Mouse (Mus musculus) midbrain, embryonic 11.5 days (tissue): Measurements from ENCODE around the gene Adat1. TPM values are rescaled to one million over a fixed set of nuclear protein-coding genes. Genes with fewer than 3 reads are reported as not detected.

Source experiments
- ATAC-seq: fragments of 200-750 bp; cut with Nextera tagmentation; 2 replicates; pipeline ENCODE4 v1.8.0; 2017; ENCODE audit warnings: moderate TSS enrichment, moderate library complexity; ENCODE audit not compliant: low FRiP score
- DNase-seq: peaks from one replicate; pipeline ENCODE4 v3.0.0; 2015; ENCODE audit warnings: low spot score; ENCODE audit errors: missing footprints
- H3K27ac ChIP-seq: fragments of 300-500 bp; sonication (generic); 2 replicates; pipeline ENCODE4 v1.5.1; 2014; ENCODE audit warnings: low read depth, low read length
- H3K27me3 ChIP-seq: fragments of 300-500 bp; sonication (generic); 2 replicates; pipeline ENCODE4 v1.6.1; 2014; ENCODE audit warnings: mild to moderate bottlenecking, low read length, moderate library complexity, mixed read lengths; ENCODE audit not compliant: control insufficient read depth, insufficient read depth
- H3K36me3 ChIP-seq: fragments of 300-500 bp; sonication (generic); 2 replicates; pipeline ENCODE4 v1.6.1; 2014; ENCODE audit warnings: mild to moderate bottlenecking, low read length, moderate library complexity, mixed read lengths; ENCODE audit not compliant: control insufficient read depth, insufficient read depth
- H3K4me1 ChIP-seq: fragments of 300-500 bp; sonication (generic); 2 replicates; pipeline ENCODE4 v1.6.1; 2014; ENCODE audit warnings: low read length; ENCODE audit not compliant: control insufficient read depth, insufficient read depth
- H3K4me2 ChIP-seq: fragments of 300-500 bp; sonication (generic); 2 replicates; pipeline ENCODE4 v1.6.1; 2014; ENCODE audit warnings: mild to moderate bottlenecking, moderate library complexity
- H3K4me3 ChIP-seq: fragments of 300-500 bp; sonication (generic); 2 replicates; pipeline ENCODE4 v1.5.1; 2014; ENCODE audit warnings: low read depth, low read length
- H3K9ac ChIP-seq: fragments of 300-500 bp; sonication (generic); 2 replicates; pipeline ENCODE4 v1.6.1; 2014; ENCODE audit warnings: low read length
- H3K9me3 ChIP-seq: fragments of 300-500 bp; sonication (generic); 2 replicates; pipeline ENCODE4 v1.6.1; 2016; ENCODE audit warnings: low read length; ENCODE audit not compliant: control insufficient read depth
- WGBS: fragments of 180-500 bp; shearing (Covaris S2); extraction: QIAGEN DNeasy Blood & Tissue Kit; methylation state at CpG from one replicate; pipeline ENCODE4 v1.1.7; 2014; 5-methylcytosine and 5-hydroxymethylcytosine counted together
- polyA plus RNA-seq: library from polyadenylated mRNA; unstranded; fragments of >200 nt; fragmentation: Nextera tagmentation; extraction: Ambion mirVana; gene quantifications from 2 replicates; pipeline ENCODE4 v1.2.1, GENCODE M21; 2014

Gene Adat1
- polyA plus RNA-seq, 1 experiment from 2014 or later = 9.1 TPM

DNA sequence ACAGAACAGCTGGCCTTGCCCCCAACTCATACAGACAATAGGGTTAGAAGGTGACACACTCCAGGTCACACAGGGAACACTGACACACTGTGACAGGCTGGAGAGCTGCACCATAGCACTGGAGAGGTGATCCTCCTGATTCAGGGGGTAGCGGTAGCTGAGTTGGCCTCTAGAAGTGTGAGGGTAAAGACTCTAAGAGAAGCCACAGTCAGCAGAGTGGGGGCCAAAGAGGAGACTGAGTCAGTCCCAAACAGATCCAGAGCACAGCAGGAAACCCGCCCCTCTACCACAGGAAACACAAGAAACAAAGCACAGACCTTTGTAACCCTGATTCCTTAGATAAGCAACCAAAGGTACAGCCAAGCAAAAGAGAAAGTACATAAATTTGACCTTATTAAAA is 15.8 kb downstream of the Adat1 start:
- H3K4me2 ChIP-seq = no peak overlapping the region
- H3K27ac ChIP-seq = no peak overlapping the region
- no peak overlapping the region for H3K9ac ChIP-seq
- no peaks in the 10 kb centered on the region for H3K9me3 ChIP-seq
- DNase-seq = no peak
- no peaks in the 10 kb centered on the region for H3K27me3 ChIP-seq
- no peak for ATAC-seq
- 85% methylated on average over 2 of the region's 2 CpGs for WGBS
- H3K4me3 ChIP-seq = no peak overlapping the region
- no peaks in the 10 kb centered on the region for H3K4me1 ChIP-seq
- H3K36me3 ChIP-seq = peaks cover 11% of the 10 kb centered on the region

DNA sequence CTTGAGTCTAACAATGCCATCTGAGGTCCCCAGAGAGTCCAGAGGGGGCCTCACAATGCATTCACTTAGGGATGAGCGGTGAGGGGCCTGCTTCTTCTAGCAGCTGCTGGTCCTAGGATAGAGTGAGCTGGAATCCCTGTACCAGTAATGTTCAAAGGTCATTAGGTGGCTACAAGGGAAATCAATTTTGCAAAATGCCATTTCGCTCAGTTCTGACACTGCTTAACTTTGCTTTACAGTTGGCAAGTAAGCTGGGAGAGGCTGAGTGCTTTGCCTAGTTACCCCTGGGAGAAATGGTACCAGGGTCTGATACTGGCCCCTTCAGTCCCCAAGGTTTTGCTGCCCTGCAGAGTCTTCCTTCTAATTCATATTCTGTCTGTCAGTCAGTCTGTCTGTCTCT is 16.4 kb downstream of the Adat1 start:
- ATAC-seq (no peak), DNase-seq (no peak)
- Histone ChIP-seq H3K9me3 (no peaks in the 10 kb centered on the region), H3K27ac (no peak overlapping the region), H3K36me3 (peaks cover 11% of the 10 kb centered on the region), H3K27me3 (no peaks in the 10 kb centered on the region), H3K9ac (no peak overlapping the region), H3K4me2 (no peak overlapping the region), H3K4me3 (no peak overlapping the region), H3K4me1 (no peaks in the 10 kb centered on the region)
- WGBS = 94% methylated on average over 2 of the region's 2 CpGs

DNA sequence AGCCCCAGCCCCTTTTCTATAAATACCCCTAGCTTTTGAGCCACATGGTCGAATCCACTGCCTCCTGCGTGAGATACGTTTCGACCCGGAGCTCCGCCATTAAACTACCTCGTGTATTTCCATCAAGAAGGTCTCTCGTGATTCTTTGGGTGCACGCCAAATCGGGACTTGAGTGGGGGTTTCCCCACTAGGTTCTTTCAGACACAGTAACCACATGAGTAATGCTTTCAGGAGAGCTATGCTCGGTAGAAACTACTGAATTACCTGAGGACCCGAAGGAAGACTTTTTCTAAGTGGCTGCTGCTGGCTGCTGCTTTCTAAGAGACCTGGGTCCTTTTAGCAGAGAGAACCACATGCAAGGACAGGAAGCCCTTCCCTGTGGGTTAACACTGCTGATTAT is 18.0 kb downstream of the Adat1 start:
- Histone ChIP-seq H3K4me1 (no peaks in the 10 kb centered on the region), H3K4me3 (no peak overlapping the region), H3K9me3 (no peaks in the 10 kb centered on the region), H3K27me3 (no peaks in the 10 kb centered on the region), H3K4me2 (no peak overlapping the region), H3K27ac (no peak overlapping the region), H3K9ac (no peak overlapping the region), H3K36me3 (peaks cover 11% of the 10 kb centered on the region)
- no peak for DNase-seq
- WGBS = 96% methylated on average over 12 of the region's 12 CpGs
- no peak for ATAC-seq

DNA sequence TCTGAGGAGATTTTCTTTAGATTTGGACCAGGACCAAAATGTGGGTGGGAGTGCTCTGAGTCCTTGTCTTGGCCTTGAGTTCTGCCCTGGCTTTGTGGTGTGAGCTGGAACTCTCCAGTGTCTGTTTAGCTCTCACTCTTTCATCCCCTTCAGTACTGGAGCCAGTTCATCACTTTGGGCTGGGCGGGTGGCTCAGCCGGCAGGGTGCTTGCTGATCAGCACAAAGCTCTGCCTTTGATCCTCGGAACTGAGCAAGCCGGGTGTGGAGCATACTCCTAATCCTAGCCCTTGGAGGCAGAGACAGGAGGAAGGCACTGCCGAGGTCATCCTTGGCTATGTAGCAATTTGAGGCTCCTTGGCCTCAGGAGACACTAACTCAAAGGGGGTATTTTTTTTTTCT is 23.1 kb downstream of the Adat1 start:
- Histone ChIP-seq H3K4me1 (no peaks in the 10 kb centered on the region), H3K4me3 (no peak overlapping the region), H3K4me2 (no peak overlapping the region), H3K9ac (no peak overlapping the region), H3K9me3 (no peaks in the 10 kb centered on the region), H3K36me3 (peaks cover 4% of the 10 kb centered on the region), H3K27ac (no peak overlapping the region), H3K27me3 (no peaks in the 10 kb centered on the region)
- ATAC-seq (no peak), DNase-seq (no peak)
- WGBS = 22% methylated on average over 5 of the region's 5 CpGs

DNA sequence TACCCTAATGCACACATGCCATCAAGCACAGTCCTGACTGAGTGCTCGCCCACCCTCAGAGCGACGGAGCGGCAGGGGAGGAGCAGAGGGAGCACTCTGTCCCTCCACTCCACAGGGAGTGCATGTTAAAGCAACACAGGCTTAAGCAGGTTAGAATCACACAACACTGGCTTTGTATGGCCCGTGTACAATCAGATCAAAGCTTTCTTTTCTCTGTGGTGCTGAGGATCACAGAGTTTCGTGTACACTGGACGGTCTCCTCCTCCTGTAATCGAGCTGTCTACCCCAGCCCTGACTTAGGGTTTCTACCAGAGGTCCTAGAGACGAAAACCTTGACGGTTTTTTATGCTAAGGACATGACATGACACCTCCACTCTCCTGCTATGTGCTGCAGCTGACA is 23.6 kb downstream of the Adat1 start:
- Histone ChIP-seq H3K4me3 (no peak overlapping the region), H3K9me3 (no peaks in the 10 kb centered on the region), H3K4me2 (no peak overlapping the region), H3K36me3 (peaks cover 4% of the 10 kb centered on the region; the same call in 1 of the 2 replicates), H3K4me1 (no peaks in the 10 kb centered on the region), H3K27me3 (no peaks in the 10 kb centered on the region), H3K27ac (no peak overlapping the region), H3K9ac (no peak overlapping the region)
- ATAC-seq (no peak), DNase-seq (no peak)
- 83% methylated on average over 10 of the region's 10 CpGs for WGBS

DNA sequence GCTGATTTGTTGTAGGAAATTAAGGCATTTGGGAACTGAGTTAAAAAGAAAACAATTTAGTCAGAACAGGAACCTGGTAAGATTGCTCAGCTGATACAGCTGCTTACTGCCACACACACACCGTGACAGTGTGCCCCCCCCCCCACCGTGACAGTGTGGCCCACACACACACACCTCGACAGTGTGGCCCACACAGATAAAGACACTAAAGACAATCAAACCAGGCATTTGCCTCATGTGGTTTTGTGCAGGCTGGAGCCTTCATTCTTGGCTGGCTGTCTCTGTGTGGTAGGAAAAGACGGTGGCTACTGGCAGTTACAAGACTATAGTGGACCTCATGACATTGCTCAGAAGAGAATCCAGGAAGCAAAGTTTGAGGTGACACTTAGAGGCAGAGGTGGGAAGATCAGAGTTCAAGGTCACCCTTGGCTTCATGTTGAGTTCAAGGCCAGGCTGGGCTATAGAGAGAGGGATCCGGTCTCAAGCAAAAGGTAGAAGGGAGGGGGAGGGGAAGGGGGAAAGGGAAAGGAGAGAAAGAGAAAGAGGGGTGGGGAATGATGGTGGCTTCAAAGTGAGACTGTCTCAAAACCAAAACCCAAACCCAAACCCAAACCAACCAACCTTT is 24.7 kb downstream of the Adat1 start:
- H3K9me3 ChIP-seq = no peaks in the 10 kb centered on the region
- DNase-seq (no peak), ATAC-seq (no peak)
- H3K36me3 ChIP-seq = no peaks in the 10 kb centered on the region
- H3K4me1 ChIP-seq = no peaks in the 10 kb centered on the region
- WGBS = 88% methylated on average over 5 of the region's 5 CpGs
- no peak overlapping the region for H3K9ac ChIP-seq
- H3K27me3 ChIP-seq = no peaks in the 10 kb centered on the region
- no peak overlapping the region for H3K27ac ChIP-seq
- no peak overlapping the region for H3K4me2 ChIP-seq
- no peak overlapping the region for H3K4me3 ChIP-seq

DNA sequence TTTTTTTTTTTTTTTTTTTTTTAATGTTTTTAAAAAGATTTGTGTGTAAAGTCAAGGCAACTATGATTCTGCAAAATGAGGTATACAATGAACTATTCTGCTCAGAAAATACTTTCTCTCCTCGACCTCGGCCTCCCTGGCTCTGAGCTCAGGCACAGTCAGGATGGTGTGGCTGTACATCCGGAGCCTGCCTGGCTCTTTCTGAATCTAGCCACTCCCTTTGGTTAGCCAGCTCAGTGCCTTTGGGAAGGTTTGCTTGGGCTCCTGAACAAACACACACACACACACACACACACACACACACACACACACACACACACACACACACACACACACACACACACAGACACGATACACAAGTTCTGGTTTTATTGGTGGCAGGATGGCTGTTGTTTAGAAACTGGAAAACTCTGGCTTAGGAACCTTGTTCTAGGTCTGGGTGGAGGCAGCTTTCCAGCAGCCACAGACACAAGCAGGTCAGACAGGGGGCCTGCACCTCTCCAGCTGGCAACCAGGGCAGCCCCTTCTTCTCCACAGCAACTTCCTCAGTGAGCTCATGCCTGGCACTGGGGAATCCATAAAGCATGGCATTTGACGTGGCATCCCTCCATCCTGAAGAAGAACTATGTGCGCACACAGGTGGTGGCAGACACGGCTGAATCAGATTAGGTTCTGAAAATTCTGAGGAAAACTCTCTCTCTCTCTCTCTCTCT is 27.1 kb downstream of the Adat1 start:
- ATAC-seq = no peak
- Histone ChIP-seq H3K27me3 (no peaks in the 10 kb centered on the region), H3K4me3 (no peak overlapping the region), H3K9ac (no peak overlapping the region), H3K27ac (no peak overlapping the region), H3K36me3 (no peaks in the 10 kb centered on the region), H3K9me3 (no peaks in the 10 kb centered on the region), H3K4me2 (no peak overlapping the region), H3K4me1 (no peaks in the 10 kb centered on the region)
- WGBS = 81% methylated on average over 7 of the region's 7 CpGs
- DNase-seq = no peak

DNA sequence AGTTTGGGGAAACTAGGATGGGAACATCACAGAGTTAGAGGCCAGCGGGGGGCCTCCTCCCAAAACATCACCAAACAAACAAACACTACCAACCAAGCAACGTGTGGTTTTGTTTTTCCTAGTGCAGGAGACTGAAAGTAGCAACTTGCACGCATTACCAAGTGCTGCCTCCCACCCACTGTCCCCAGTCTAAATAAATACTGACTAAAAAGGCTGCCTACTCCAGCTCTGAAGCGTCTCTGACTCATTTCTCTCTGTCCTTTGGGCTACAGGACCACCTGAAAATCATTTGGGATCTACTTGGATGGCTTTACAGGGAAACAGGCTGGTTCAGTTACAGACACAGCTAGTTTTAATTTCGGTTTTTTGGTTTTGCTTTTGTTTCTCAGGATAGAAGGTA is 27.8 kb downstream of the Adat1 start:
- WGBS = 64% methylated on average over 5 of the region's 5 CpGs
- H3K4me1 ChIP-seq = no peaks in the 10 kb centered on the region
- no peaks in the 10 kb centered on the region for H3K36me3 ChIP-seq
- no peaks in the 10 kb centered on the region for H3K9me3 ChIP-seq
- DNase-seq (no peak), ATAC-seq (no peak)
- H3K4me3 ChIP-seq = no peak overlapping the region
- H3K4me2 ChIP-seq = no peak overlapping the region
- no peaks in the 10 kb centered on the region for H3K27me3 ChIP-seq
- H3K9ac ChIP-seq = no peak overlapping the region
- H3K27ac ChIP-seq = no peak overlapping the region

DNA sequence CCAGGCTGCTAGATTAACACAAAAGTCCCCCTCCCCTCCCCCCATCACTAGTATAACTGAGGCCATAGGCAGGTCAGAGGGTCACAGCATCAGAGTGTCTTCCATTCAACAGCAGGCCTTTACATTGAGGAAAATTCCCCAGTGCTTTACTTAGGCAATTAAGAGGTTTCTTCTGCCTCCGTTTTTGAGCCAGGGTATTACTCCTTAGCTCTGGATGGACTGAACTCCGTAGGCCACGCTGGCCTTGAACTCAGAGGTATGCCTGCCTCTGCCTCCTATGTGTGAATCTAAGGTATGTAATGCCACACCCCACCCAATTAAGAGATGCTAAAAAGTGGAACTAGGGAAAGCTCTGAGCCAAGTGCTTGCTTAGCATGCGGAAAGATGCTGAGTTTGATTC is 28.6 kb downstream of the Adat1 start:
- H3K27me3 ChIP-seq = no peaks in the 10 kb centered on the region
- DNase-seq = no peak
- no peak overlapping the region for H3K4me2 ChIP-seq
- no peak overlapping the region for H3K27ac ChIP-seq
- WGBS = 74% methylated on average over 4 of the region's 4 CpGs
- no peak overlapping the region for H3K9ac ChIP-seq
- no peaks in the 10 kb centered on the region; the same call in 1 of the 2 replicates for H3K36me3 ChIP-seq
- no peak overlapping the region for H3K4me3 ChIP-seq
- no peaks in the 10 kb centered on the region for H3K4me1 ChIP-seq
- no peak for ATAC-seq
- H3K9me3 ChIP-seq = no peaks in the 10 kb centered on the region
